Mouse (Mus musculus) gastrocnemius, postnatal 36 days (tissue): ENCODE data around the gene Platr17. TPM values are rescaled to one million over a fixed set of nuclear protein-coding genes. Genes with fewer than 3 reads are reported as not detected.
"Not testable (repeated sequence)": the region's sequence is repeated elsewhere in the genome, so short reads cannot be mapped to it uniquely, and the experiment has no call there.

Source experiments
- DNase-seq, 2 experiments: peaks; one replicate each; pipeline ENCODE4 v3.0.0; 2022
- intact Hi-C: fragments of 180-260 bp; cut with DNase I; formaldehyde crosslinking; loops from one replicate; pipeline ENCODE4 v1.15.1; 2025
- total RNA-seq, 2 experiments: library from RNA; stranded (reverse); gene quantifications; 2 replicates each; pipeline ENCODE4 v1.2.3; 2021

Gene Platr17
- total RNA-seq, 2 experiments from 2014 or later: not detected

- intact Hi-C loops: no loop called here
- no peak for DNase-seq
Observed at GRCm38 (mm10) chr17:33901653-33902052, 3.3 kb upstream of the Platr17 start.

GRCm38 (mm10) chr17:33902079-33902478, 2.9 kb upstream of the Platr17 start:
- DNase-seq: no peak
- intact Hi-C loops: no loop called here

GRCm38 (mm10) chr17:33902491-33902890, 2.4 kb upstream of the Platr17 start:
- intact Hi-C loops: no loop called here
- no peak for DNase-seq

- intact Hi-C loops, DNase-seq: not testable (repeated sequence)
Observed at GRCm38 (mm10) chr17:33903911-33904651, 854 bp upstream of the Platr17 start.

GRCm38 (mm10) chr17:33908331-33909076, 3.6 kb downstream of the Platr17 start:
- peak in 1 of 2 experiments; percentile 16 for DNase-seq
- intact Hi-C loops: no loop called here

- intact Hi-C loops: no loop called here
- peak; percentile 97 to 99 for DNase-seq
Observed at GRCm38 (mm10) chr17:33909077-33909868, 4.3 kb downstream of the Platr17 start, which contains the start of gene Daxx. Gene Daxx, plus strand, starts transcription at chr17:33909414.

GRCm38 (mm10) chr17:33909869-33910250, 4.9 kb downstream of the Platr17 start:
- peak in 1 of 2 experiments; percentile 11 for DNase-seq
- intact Hi-C loops: no loop called here

- DNase-seq: no peak
- intact Hi-C loops: no loop called here
Observed at GRCm38 (mm10) chr17:33910346-33911051, 5.6 kb downstream of the Platr17 start.

GRCm38 (mm10) chr17:33911052-33911812, 6.3 kb downstream of the Platr17 start:
- intact Hi-C loops: no loop called here

GRCm38 (mm10) chr17:33911813-33912414, 7.0 kb downstream of the Platr17 start:
- DNase-seq: peak in 1 of 2 experiments; percentile 5
- intact Hi-C loops: no loop called here

More at GRCm38 (mm10) chr17:33911052-33911812, 6.3 kb downstream of the Platr17 start:
- no peak for DNase-seq

- no peak for DNase-seq
- intact Hi-C loops: no loop called here
Observed at GRCm38 (mm10) chr17:33913264-33913663, 8.3 kb downstream of the Platr17 start.

- intact Hi-C loops: no loop called here
- DNase-seq: no peak
Observed at GRCm38 (mm10) chr17:33913905-33914304, 9.0 kb downstream of the Platr17 start.

GRCm38 (mm10) chr17:33914969-33915391, 10.0 kb downstream of the Platr17 start:
- no peak for DNase-seq
- intact Hi-C loops: no loop called here

- intact Hi-C loops: no loop called here
- DNase-seq: peak; percentile 89 to 94
Observed at GRCm38 (mm10) chr17:33915671-33916250, 10.8 kb downstream of the Platr17 start, which contains the start of the genes Tapbp and Zbtb22. Gene Tapbp, plus strand, starts transcription at chr17:33915899. Gene Zbtb22, plus strand, starts transcription at chr17:33915904.

GRCm38 (mm10) chr17:33916294-33916693, 11.4 kb downstream of the Platr17 start:
- intact Hi-C loops: no loop called here
- DNase-seq: no peak

- peak in 1 of 2 experiments; percentile 11 for DNase-seq
- intact Hi-C loops: no loop called here
Observed at GRCm38 (mm10) chr17:33916847-33917655, 12.1 kb downstream of the Platr17 start.

GRCm38 (mm10) chr17:33917656-33918292, 12.8 kb downstream of the Platr17 start:
- DNase-seq: peak in 1 of 2 experiments; percentile 3
- intact Hi-C loops: no loop called here
